ENCODE assay signal across 8 mouse cellular contexts in the genomic region with DNA sequence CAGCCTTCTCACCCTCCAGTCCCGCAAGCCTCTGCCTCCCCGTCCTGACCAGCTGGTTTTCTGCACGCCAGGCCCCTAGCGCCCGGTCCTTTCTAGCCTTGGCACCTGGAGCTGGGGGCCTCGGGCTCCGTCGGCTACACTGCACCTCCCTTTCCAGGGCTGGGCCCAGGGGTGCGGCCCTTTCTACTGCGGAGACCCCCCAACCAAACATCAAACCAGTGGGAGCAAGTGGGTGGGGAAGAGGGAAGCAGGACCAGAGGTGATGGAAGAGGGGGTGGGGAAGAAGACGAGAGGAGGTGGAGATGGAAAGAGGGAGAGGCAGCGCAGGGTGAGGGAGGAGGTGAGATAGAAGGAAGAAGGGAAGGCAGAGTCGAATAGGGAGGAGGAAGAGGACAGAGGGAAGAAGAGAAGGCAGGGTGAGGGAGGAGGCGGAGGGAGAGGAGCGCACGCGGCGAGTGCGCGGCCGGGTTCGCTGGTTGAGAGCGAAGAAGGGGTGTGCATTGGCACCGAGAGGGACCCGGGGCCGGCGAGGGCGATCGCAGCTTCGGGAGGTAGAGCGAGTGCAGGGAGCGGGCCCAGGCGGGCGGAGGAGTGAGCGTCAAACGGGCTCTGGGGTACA. TPM values are rescaled to one million over a fixed set of nuclear protein-coding genes. Genes with fewer than 3 reads are reported as not detected.
DNase-seq lines count a peak whose midpoint lies in the region; ATAC-seq and TF ChIP-seq lines count a peak whose summit lies in the region.

A gene (plus strand): TSS at position 321 of the 619 bp plus-strand sequence.

- TF ChIP-seq CTCF in spleen, adult 2 months (IDR thresholded peaks at IDR 0.05; ENCODE audit: extremely low read depth, insufficient read depth, insufficient read length, insufficient replicate concordance): no peak
- no peak for TF ChIP-seq CTCF in olfactory bulb, adult 2 months (IDR thresholded peaks at IDR 0.05; ENCODE audit: insufficient read depth, low read depth, low read length)

- no peaks in the 10 kb centered on the region for H3K36me3 ChIP-seq in spleen, adult 2 months (ENCODE audit: control insufficient read depth, insufficient read depth, low read length)

- peaks cover 18% of the 10 kb centered on the region for H3K4me1 ChIP-seq in spleen, adult 2 months (ENCODE audit: control insufficient read depth, insufficient read depth, insufficient read length)
- H3K4me1 ChIP-seq in olfactory bulb, adult 2 months (ENCODE audit: control insufficient read depth, insufficient read depth, low read length): peaks cover 34% of the 10 kb centered on the region

- no peak for DNase-seq in frontal cortex, postnatal 25 days (ENCODE audit: low spot score in 2 of 2)
- no peak for DNase-seq in spleen, adult 2 months (ENCODE audit: low read depth in 1 of 2, low spot score in 2 of 2)
- DNase-seq in spleen, postnatal 4 days (ENCODE audit: low spot score in 2 of 2): no peak
- no peak for DNase-seq in gonadal fat pad, adult 2 months (ENCODE audit: low read depth)
- DNase-seq in left cerebral cortex, postnatal 36 days (ENCODE audit: low spot score in 2 of 2): peak; percentile 62 to 73
- no peak for DNase-seq in adipocyte (ENCODE audit: low spot score)

- no peak within 1 kb of the TSS for H3K27ac ChIP-seq in spleen, adult 2 months (ENCODE audit: insufficient read depth, low read length)
- peak within 1 kb of the TSS; percentile 73 for H3K27ac ChIP-seq in olfactory bulb, adult 2 months (ENCODE audit: insufficient read depth, low read depth, low read length)

- H3K4me3 ChIP-seq in spleen, adult 2 months (ENCODE audit: extremely low read depth, insufficient read depth, insufficient read length): peak within 1 kb of the TSS; percentile 18; the same call in 1 of the 2 replicates
- H3K4me3 ChIP-seq in olfactory bulb, adult 2 months (ENCODE audit: insufficient read depth, low read depth, low read length): peak within 1 kb of the TSS; percentile 56

- WGBS in spleen, adult 2 months: 14% methylated on average over 36 of the region's 36 CpGs
- WGBS in olfactory bulb, adult 2 months: 2% methylated on average over 36 of the region's 36 CpGs

- H3K27me3 ChIP-seq in spleen, adult 2 months (ENCODE audit: control insufficient read depth, insufficient read depth, low read length): peaks cover 11% of the 10 kb centered on the region

- ATAC-seq in frontal cortex, adult (ENCODE audit: low TSS enrichment): peak; percentile 5; the same call in 1 of the 2 replicates

- TF ChIP-seq POLR2A in spleen, adult 2 months (IDR thresholded peaks at IDR 0.05; ENCODE audit: low read depth, low read length): no peak
- TF ChIP-seq POLR2A in olfactory bulb, adult 2 months (IDR thresholded peaks at IDR 0.05; ENCODE audit: insufficient read depth, low read depth, low read length): peak; percentile 49; the same call in 1 of the 2 replicates

- intact Hi-C loops in left cerebral cortex, postnatal 36 days (cut with DNase I): loop anchor here (5.0 kb wide), 1 partner anchor 232 kb away; a partner anchor contains a TSS

RNA-seq across cellular contexts. Expression of the gene that starts here (rescaled TPM):
- 2.4 and 4.6 TPM in 2 replicates for polyA plus RNA-seq in spleen, adult 2 months (2012; rRNA removed)
- polyA plus RNA-seq in gonadal fat pad, adult 2 months (2012; rRNA removed): 9.1 and 11.8 TPM in 2 replicates
- 100 to 1,000 TPM; 209 to 228 TPM for total RNA-seq in left cerebral cortex, postnatal 36 days (2021)
- polyA plus RNA-seq in olfactory bulb, adult 2 months (2012; ENCODE audit: insufficient read depth, insufficient read length, low replicate concordance, missing spikeins): not detected in 2 replicates

Comparison
In these comparisons a context has a peak if more than half of its experiments do, and no peak if none do; other contexts are left out.
1. DNase-seq: peak in left cerebral cortex, postnatal 36 days (2 of 2); none in frontal cortex, postnatal 25 days (0 of 2), spleen, adult 2 months (0 of 2), spleen, postnatal 4 days (0 of 2), gonadal fat pad, adult 2 months (single experiment) and adipocyte (single experiment).